ENCODE assay signal across 8 mouse cellular contexts in genomic region chr7:113241901-113242661, GRCm38 (mm10). TPM values are rescaled to one million over a fixed set of nuclear protein-coding genes. Genes with fewer than 3 reads are reported as not detected.
A peak's percentile ranks its signal among the peaks of the same experiment; 100 is the strongest.
DNase-seq lines count a peak whose midpoint lies in the region; ATAC-seq and TF ChIP-seq lines count a peak whose summit lies in the region.

No protein-coding gene starts in this region.

- H3K27me3 ChIP-seq in hindbrain, embryonic 13.5 days = no peaks in the 10 kb centered on the region
- no peaks in the 10 kb centered on the region for H3K27me3 ChIP-seq in hindbrain, embryonic 10.5 days (ENCODE audit: insufficient read depth, poor library complexity, severe bottlenecking)
- H3K27me3 ChIP-seq in cerebellum, adult 2 months (ENCODE audit: control insufficient read depth, insufficient read depth, low read length) = no peaks in the 10 kb centered on the region
- no peaks in the 10 kb centered on the region for H3K27me3 ChIP-seq in neural tube, embryonic 15.5 days (replicated peaks)
- H3K27me3 ChIP-seq in forebrain, embryonic 13.5 days = no peaks in the 10 kb centered on the region
- H3K27me3 ChIP-seq in forebrain, embryonic 12.5 days = no peaks in the 10 kb centered on the region

- no peak for TF ChIP-seq CTCF in cerebellum, adult 2 months (IDR thresholded peaks at IDR 0.05; ENCODE audit: borderline replicate concordance, insufficient read depth, low read depth, low read length)

- ATAC-seq in hindbrain, embryonic 13.5 days (ENCODE audit: low FRiP score) = no peak
- ATAC-seq in hematopoietic stem cell, adult 5-6 weeks (replicated peaks in 1 of 2; ENCODE audit: insufficient read depth in 1 of 2, low FRiP score in 2 of 2, low TSS enrichment in 1 of 2, low read depth in 1 of 2, poor library complexity in 2 of 2, severe bottlenecking in 2 of 2) = peak; percentile 75 to 84
- ATAC-seq in neural tube, embryonic 15.5 days (ENCODE audit: low FRiP score) = peak; percentile 19; the same call in 1 of the 2 replicates
- ATAC-seq in forebrain, embryonic 13.5 days = no peak
- ATAC-seq in forebrain, embryonic 12.5 days (ENCODE audit: low FRiP score) = no peak

- H3K4me1 ChIP-seq in hindbrain, embryonic 13.5 days (replicated peaks) = peaks cover 37% of the 10 kb centered on the region
- H3K4me1 ChIP-seq in hindbrain, embryonic 10.5 days (replicated peaks) = no peaks in the 10 kb centered on the region
- H3K4me1 ChIP-seq in cerebellum, adult 2 months (ENCODE audit: control insufficient read depth, insufficient read depth, low read length) = peaks cover 45% of the 10 kb centered on the region
- H3K4me1 ChIP-seq in neural tube, embryonic 15.5 days = peaks cover 34% of the 10 kb centered on the region
- peaks cover 23% of the 10 kb centered on the region for H3K4me1 ChIP-seq in forebrain, embryonic 13.5 days
- H3K4me1 ChIP-seq in forebrain, embryonic 12.5 days = no peaks in the 10 kb centered on the region

- no peaks in the 10 kb centered on the region for H3K9me3 ChIP-seq in hindbrain, embryonic 13.5 days
- H3K9me3 ChIP-seq in hindbrain, embryonic 10.5 days = no peaks in the 10 kb centered on the region
- H3K9me3 ChIP-seq in neural tube, embryonic 15.5 days (replicated peaks) = no peaks in the 10 kb centered on the region
- H3K9me3 ChIP-seq in forebrain, embryonic 13.5 days (replicated peaks) = no peaks in the 10 kb centered on the region
- H3K9me3 ChIP-seq in forebrain, embryonic 12.5 days = no peaks in the 10 kb centered on the region

- no peak overlapping the region for H3K4me2 ChIP-seq in hindbrain, embryonic 13.5 days
- no peak overlapping the region for H3K4me2 ChIP-seq in neural tube, embryonic 15.5 days
- no peak overlapping the region for H3K4me2 ChIP-seq in forebrain, embryonic 13.5 days
- H3K4me2 ChIP-seq in forebrain, embryonic 12.5 days = no peak overlapping the region

- no peak for DNase-seq in hindbrain, embryonic 10.5 days (ENCODE audit: low spot score)
- peak; percentile 15 to 17 for DNase-seq in B cell, adult 2 months
- DNase-seq in cerebellum, adult 2 months = peak; percentile 73 to 78

- H3K27ac ChIP-seq in hindbrain, embryonic 13.5 days = peak overlapping the region; percentile 64
- no peak overlapping the region for H3K27ac ChIP-seq in hindbrain, embryonic 10.5 days
- H3K27ac ChIP-seq in cerebellum, adult 2 months (ENCODE audit: insufficient read depth, low read length) = peak overlapping the region; percentile 15; the same call in 1 of the 2 replicates
- H3K27ac ChIP-seq in neural tube, embryonic 15.5 days (replicated peaks) = 0 out of 2 replicates have a peak overlapping the region, but pooled peaks have one; percentile 3
- H3K27ac ChIP-seq in forebrain, embryonic 13.5 days = no peak overlapping the region
- H3K27ac ChIP-seq in forebrain, embryonic 12.5 days = no peak overlapping the region

- 75% methylated on average over 12 of the region's 12 CpGs for WGBS in hindbrain, embryonic 13.5 days
- 84% methylated on average over 12 of the region's 12 CpGs for WGBS in hindbrain, embryonic 10.5 days
- WGBS in cerebellum, adult 2 months = 14% methylated on average over 12 of the region's 12 CpGs
- 59% methylated on average over 12 of the region's 12 CpGs for WGBS in neural tube, embryonic 15.5 days
- 85% methylated on average over 12 of the region's 12 CpGs for WGBS in forebrain, embryonic 13.5 days
- WGBS in forebrain, embryonic 12.5 days = 90% methylated on average over 12 of the region's 12 CpGs

- no peak for TF ChIP-seq POLR2A in cerebellum, adult 2 months (IDR thresholded peaks at IDR 0.05; ENCODE audit: borderline replicate concordance, insufficient read depth, low read length)

- no peak overlapping the region for H3K4me3 ChIP-seq in hindbrain, embryonic 13.5 days
- no peak overlapping the region for H3K4me3 ChIP-seq in hindbrain, embryonic 10.5 days
- no peak overlapping the region for H3K4me3 ChIP-seq in cerebellum, adult 2 months (replicated peaks; ENCODE audit: insufficient read depth, low read depth, low read length)
- no peak overlapping the region for H3K4me3 ChIP-seq in neural tube, embryonic 15.5 days (replicated peaks)
- H3K4me3 ChIP-seq in forebrain, embryonic 13.5 days = no peak overlapping the region
- no peak overlapping the region for H3K4me3 ChIP-seq in forebrain, embryonic 12.5 days (replicated peaks)

- H3K9ac ChIP-seq in hindbrain, embryonic 13.5 days = 0 out of 2 replicates have a peak overlapping the region, but pooled peaks have one; percentile 24
- no peak overlapping the region for H3K9ac ChIP-seq in neural tube, embryonic 15.5 days (replicated peaks)
- H3K9ac ChIP-seq in forebrain, embryonic 13.5 days = no peak overlapping the region
- no peak overlapping the region for H3K9ac ChIP-seq in forebrain, embryonic 12.5 days

- H3K36me3 ChIP-seq in hindbrain, embryonic 13.5 days = no peaks in the 10 kb centered on the region
- no peaks in the 10 kb centered on the region for H3K36me3 ChIP-seq in hindbrain, embryonic 10.5 days
- no peaks in the 10 kb centered on the region for H3K36me3 ChIP-seq in neural tube, embryonic 15.5 days
- H3K36me3 ChIP-seq in forebrain, embryonic 13.5 days (ENCODE audit: poor library complexity, severe bottlenecking) = no peaks in the 10 kb centered on the region
- no peaks in the 10 kb centered on the region for H3K36me3 ChIP-seq in forebrain, embryonic 12.5 days (replicated peaks)

RNA-seq across cellular contexts. Expression of gene Arntl, which starts 34.8 kb away (rescaled TPM):
- 11.5 and 13.2 TPM in 2 replicates for polyA plus RNA-seq in hindbrain, embryonic 13.5 days (2015; fragmentation: Nextera tagmentation; extraction: Ambion mirVana)
- polyA plus RNA-seq in hindbrain, embryonic 10.5 days (2016; fragmentation: Nextera tagmentation; extraction: Ambion mirVana) = 7.2 and 7.3 TPM in 2 replicates
- polyA plus RNA-seq in cerebellum, adult 2 months (2012; rRNA removed) = 28.4 and 34.8 TPM in 2 replicates
- 14.2 and 14.4 TPM in 2 replicates for total RNA-seq in hematopoietic stem cell, adult 5-6 weeks (2017)
- 14.4 and 17.7 TPM in 2 replicates for polyA plus RNA-seq in neural tube, embryonic 15.5 days (2015; fragmentation: Nextera tagmentation; extraction: Ambion mirVana)
- polyA plus RNA-seq in forebrain, embryonic 13.5 days (2015; fragmentation: Nextera tagmentation; extraction: Ambion mirVana) = 9.5 and 10.1 TPM in 2 replicates
- polyA plus RNA-seq in forebrain, embryonic 12.5 days (2016; fragmentation: Nextera tagmentation; extraction: Ambion mirVana) = 9.9 and 11.3 TPM in 2 replicates

Comparison
In these comparisons a context has a peak if more than half of its experiments do, and no peak if none do; other contexts are left out.
1. H3K27ac ChIP-seq: peak in hindbrain, embryonic 13.5 days (single experiment), cerebellum, adult 2 months (single experiment) and neural tube, embryonic 15.5 days (single experiment); none in hindbrain, embryonic 10.5 days (single experiment), forebrain, embryonic 13.5 days (single experiment) and forebrain, embryonic 12.5 days (single experiment).
2. ATAC-seq: peak in hematopoietic stem cell, adult 5-6 weeks (2 of 2) and neural tube, embryonic 15.5 days (single experiment); none in hindbrain, embryonic 13.5 days (single experiment), forebrain, embryonic 13.5 days (single experiment) and forebrain, embryonic 12.5 days (single experiment).